Mouse (Mus musculus): ENCODE measurements around the gene Hps6.

GRCm38 (mm10) chr19:46031689-46032432 lies 28.6 kb downstream of the Hps6 start:
- TF ChIP-seq CTCF (IDR thresholded peaks at IDR 0.05; ENCODE audit: low read depth) (no peak), EP300 (IDR thresholded peaks at IDR 0.05; ENCODE audit: low read depth) (0 out of 2 replicates have a peak, but pooled peaks have one; percentile 32)
